Mouse (Mus musculus) bone marrow macrophage, adult 2 months (primary cell): ENCODE data around the gene Sdccag8.

Source experiments
- CTCF ChIP-seq: IDR thresholded peaks from 2 replicates; pipeline ENCODE4 v1.5.1; 2012; ENCODE audit warnings: low read depth, mild to moderate bottlenecking, low read length, moderate library complexity
- POLR2A ChIP-seq: IDR thresholded peaks from 2 replicates; pipeline ENCODE4 v1.6.1; 2012; ENCODE audit warnings: mild to moderate bottlenecking, low read depth, low read length, borderline replicate concordance

GRCm38 (mm10) chr1:176949320-176949719, 134.9 kb downstream of the Sdccag8 start:
- TF ChIP-seq CTCF (no peak), POLR2A (no peak)
